Mouse (Mus musculus): ENCODE measurements at regions not wholly inside any gene's neighbourhood (a gene's known extent, or its start where the extent isn't known, plus 50 kb on each side); places are given as distances from the start of the nearest gene placed in this dataset.
A peak's percentile ranks its signal among the peaks of the same experiment; 100 is the strongest.

GRCm38 (mm10) chrX:106766812-106767211 is 73.6 kb downstream of the Rtl3 start:
- H3K27ac ChIP-seq (ENCODE audit: low read depth) = no peak overlapping the region
- no peak overlapping the region for H3K9ac ChIP-seq (replicated peaks; ENCODE audit: low read depth, low read length)
- H3K4me1 ChIP-seq (ENCODE audit: control insufficient read depth, insufficient read depth) = no peaks in the 10 kb centered on the region
- WGBS = 27% methylated on average over 1 of the region's 1 CpGs
- no peak overlapping the region for H3K4me3 ChIP-seq (ENCODE audit: low read depth, low read length)
- peak; percentile 19 for DNase-seq (ENCODE audit: low spot score)
- no peaks in the 10 kb centered on the region for H3K36me3 ChIP-seq (replicated peaks; ENCODE audit: control insufficient read depth, insufficient read depth, low read length)
- ATAC-seq (ENCODE audit: insufficient read depth, low read depth) = no peak
- no peak overlapping the region for H3K4me2 ChIP-seq (ENCODE audit: low read depth, low read length)
- H3K27me3 ChIP-seq (ENCODE audit: control insufficient read depth, insufficient read depth, low read length) = no peaks in the 10 kb centered on the region
- TF ChIP-seq EP300 (IDR thresholded peaks at IDR 0.05; ENCODE audit: low read depth) (no peak), CTCF (IDR thresholded peaks at IDR 0.05; ENCODE audit: low read depth) (peak; percentile 53)
- H3K9me3 ChIP-seq (replicated peaks; ENCODE audit: control insufficient read depth, low read length) = no peaks in the 10 kb centered on the region

All from heart, postnatal 0 days (tissue).